Mouse (Mus musculus): ENCODE results near the gene Tmem179. TPM values are rescaled to one million over a fixed set of nuclear protein-coding genes. Genes with fewer than 3 reads are reported as not detected.

Gene Tmem179
- not detected in 2 replicates for polyA plus RNA-seq (2012; ENCODE audit: insufficient read depth, insufficient read length, low replicate concordance, missing spikeins)

- Histone ChIP-seq H3K4me3 (ENCODE audit: insufficient read depth, low read depth, low read length) (no peak within 1 kb of the TSS), H3K4me1 (ENCODE audit: control insufficient read depth, insufficient read depth, low read length) (peaks cover 17% of the 10 kb centered on the region), H3K27ac (ENCODE audit: insufficient read depth, low read depth, low read length) (no peak within 1 kb of the TSS)
- TF ChIP-seq POLR2A (IDR thresholded peaks at IDR 0.05; ENCODE audit: insufficient read depth, low read depth, low read length) (no peak), CTCF (IDR thresholded peaks at IDR 0.05; ENCODE audit: insufficient read depth, low read depth, low read length) (no peak)
- 9% methylated on average over 14 of the region's 14 CpGs for WGBS
These were observed at the start of gene Tmem179 for GRCm38 (mm10) chr12:112516697-112517337. Gene Tmem179 (minus strand): TSS chr12:112516747.

DNA sequence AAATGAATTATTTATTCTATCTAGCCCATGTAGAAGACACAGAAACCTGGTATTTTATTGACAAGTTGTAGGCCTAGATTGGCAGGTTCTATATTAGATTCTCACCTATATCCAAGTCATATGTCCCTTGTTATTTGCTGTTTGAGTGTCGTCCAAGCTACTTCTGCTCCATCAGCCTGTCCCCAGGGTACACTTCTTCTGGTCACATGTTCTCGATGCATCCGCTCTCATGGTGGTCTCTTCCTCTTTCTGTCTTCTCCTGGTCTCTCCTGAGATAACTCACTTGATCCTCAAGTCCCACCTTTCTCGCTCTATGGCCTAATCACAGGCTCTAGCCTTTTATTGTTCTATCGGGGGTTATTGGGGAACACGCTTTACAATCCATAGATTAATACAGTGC lies 46.5 kb upstream of the Tmem179 start:
- no peak for TF ChIP-seq CTCF (IDR thresholded peaks at IDR 0.05; ENCODE audit: insufficient read depth, low read depth, low read length)
- no peak for TF ChIP-seq POLR2A (IDR thresholded peaks at IDR 0.05; ENCODE audit: insufficient read depth, low read depth, low read length)
- 94% methylated on average over 6 of the region's 6 CpGs for WGBS
- no peak overlapping the region for H3K4me3 ChIP-seq (ENCODE audit: insufficient read depth, low read depth, low read length)
- no peak overlapping the region for H3K27ac ChIP-seq (ENCODE audit: insufficient read depth, low read depth, low read length)
- H3K4me1 ChIP-seq (ENCODE audit: control insufficient read depth, insufficient read depth, low read length): peaks cover 16% of the 10 kb centered on the region

GRCm38 (mm10) chr12:112562462-112562861 lies 45.9 kb upstream of the Tmem179 start:
- H3K4me3 ChIP-seq (ENCODE audit: insufficient read depth, low read depth, low read length): no peak overlapping the region
- WGBS: 85% methylated on average over 5 of the region's 5 CpGs
- H3K4me1 ChIP-seq (ENCODE audit: control insufficient read depth, insufficient read depth, low read length): peaks cover 16% of the 10 kb centered on the region
- no peak overlapping the region for H3K27ac ChIP-seq (ENCODE audit: insufficient read depth, low read depth, low read length)
- TF ChIP-seq POLR2A (IDR thresholded peaks at IDR 0.05; ENCODE audit: insufficient read depth, low read depth, low read length) (no peak), CTCF (IDR thresholded peaks at IDR 0.05; ENCODE audit: insufficient read depth, low read depth, low read length) (no peak)

- no peak overlapping the region for H3K27ac ChIP-seq (ENCODE audit: insufficient read depth, low read depth, low read length)
- H3K4me3 ChIP-seq (ENCODE audit: insufficient read depth, low read depth, low read length): no peak overlapping the region
- no peak for TF ChIP-seq POLR2A (IDR thresholded peaks at IDR 0.05; ENCODE audit: insufficient read depth, low read depth, low read length)
- TF ChIP-seq CTCF (IDR thresholded peaks at IDR 0.05; ENCODE audit: insufficient read depth, low read depth, low read length): no peak
- 46% methylated on average over 3 of the region's 3 CpGs for WGBS
- peaks cover 18% of the 10 kb centered on the region for H3K4me1 ChIP-seq (ENCODE audit: control insufficient read depth, insufficient read depth, low read length)
These were observed 44.6 kb upstream of the Tmem179 start for GRCm38 (mm10) chr12:112561163-112561562.

GRCm38 (mm10) chr12:112560176-112560797 lies 43.7 kb upstream of the Tmem179 start:
- TF ChIP-seq CTCF (IDR thresholded peaks at IDR 0.05; ENCODE audit: insufficient read depth, low read depth, low read length): no peak
- TF ChIP-seq POLR2A (IDR thresholded peaks at IDR 0.05; ENCODE audit: insufficient read depth, low read depth, low read length): no peak
- no peak overlapping the region for H3K27ac ChIP-seq (ENCODE audit: insufficient read depth, low read depth, low read length)

DNA sequence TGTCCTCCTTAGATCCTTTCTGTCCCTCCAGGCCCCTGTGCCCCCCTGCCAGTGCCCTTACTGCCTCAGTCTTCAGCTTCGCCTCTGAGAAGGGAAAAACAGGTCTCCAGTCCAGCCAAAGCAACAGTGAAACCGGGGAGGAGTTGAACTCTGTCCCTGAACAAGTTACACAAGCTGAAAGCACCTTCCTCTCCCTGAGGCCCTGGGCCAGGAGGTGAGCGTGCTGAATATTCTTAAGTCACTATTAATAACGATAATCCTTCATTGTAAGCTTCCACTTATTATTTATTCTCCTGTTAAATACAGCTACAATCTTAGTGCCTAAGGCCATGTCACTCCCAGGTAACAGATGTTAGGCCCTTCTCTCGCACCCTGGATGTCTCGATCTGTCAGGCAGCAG lies 43.1 kb upstream of the Tmem179 start:
- Histone ChIP-seq H3K27ac (ENCODE audit: insufficient read depth, low read depth, low read length) (no peak overlapping the region), H3K4me1 (ENCODE audit: control insufficient read depth, insufficient read depth, low read length) (peaks cover 26% of the 10 kb centered on the region), H3K4me3 (ENCODE audit: insufficient read depth, low read depth, low read length) (no peak overlapping the region)
- 80% methylated on average over 6 of the region's 6 CpGs for WGBS
- TF ChIP-seq POLR2A (IDR thresholded peaks at IDR 0.05; ENCODE audit: insufficient read depth, low read depth, low read length) (no peak), CTCF (IDR thresholded peaks at IDR 0.05; ENCODE audit: insufficient read depth, low read depth, low read length) (no peak)

More at GRCm38 (mm10) chr12:112560176-112560797, 43.7 kb upstream of the Tmem179 start:
- no peak overlapping the region for H3K4me3 ChIP-seq (ENCODE audit: insufficient read depth, low read depth, low read length)
- 61% methylated on average over 5 of the region's 5 CpGs for WGBS
- peaks cover 21% of the 10 kb centered on the region for H3K4me1 ChIP-seq (ENCODE audit: control insufficient read depth, insufficient read depth, low read length)

GRCm38 (mm10) chr12:112559231-112559630 lies 42.7 kb upstream of the Tmem179 start:
- 65% methylated on average over 3 of the region's 3 CpGs for WGBS
- no peak for TF ChIP-seq CTCF (IDR thresholded peaks at IDR 0.05; ENCODE audit: insufficient read depth, low read depth, low read length)
- no peak for TF ChIP-seq POLR2A (IDR thresholded peaks at IDR 0.05; ENCODE audit: insufficient read depth, low read depth, low read length)
- H3K4me1 ChIP-seq (ENCODE audit: control insufficient read depth, insufficient read depth, low read length): peaks cover 26% of the 10 kb centered on the region
- no peak overlapping the region for H3K27ac ChIP-seq (ENCODE audit: insufficient read depth, low read depth, low read length)
- H3K4me3 ChIP-seq (ENCODE audit: insufficient read depth, low read depth, low read length): no peak overlapping the region

GRCm38 (mm10) chr12:112557219-112557618 lies 40.7 kb upstream of the Tmem179 start:
- Histone ChIP-seq H3K4me3 (ENCODE audit: insufficient read depth, low read depth, low read length) (no peak overlapping the region), H3K4me1 (ENCODE audit: control insufficient read depth, insufficient read depth, low read length) (peaks cover 35% of the 10 kb centered on the region), H3K27ac (ENCODE audit: insufficient read depth, low read depth, low read length) (no peak overlapping the region)
- 82% methylated on average over 5 of the region's 5 CpGs for whole genome bisulfite sequencing
- no peak for TF ChIP-seq CTCF (IDR thresholded peaks at IDR 0.05; ENCODE audit: insufficient read depth, low read depth, low read length)
- TF ChIP-seq POLR2A (IDR thresholded peaks at IDR 0.05; ENCODE audit: insufficient read depth, low read depth, low read length): no peak

- TF ChIP-seq POLR2A (IDR thresholded peaks at IDR 0.05; ENCODE audit: insufficient read depth, low read depth, low read length): no peak
- no peak for TF ChIP-seq CTCF (IDR thresholded peaks at IDR 0.05; ENCODE audit: insufficient read depth, low read depth, low read length)
- WGBS: 79% methylated on average over 9 of the region's 9 CpGs
- Histone ChIP-seq H3K4me3 (ENCODE audit: insufficient read depth, low read depth, low read length) (no peak overlapping the region), H3K27ac (ENCODE audit: insufficient read depth, low read depth, low read length) (no peak overlapping the region), H3K4me1 (ENCODE audit: control insufficient read depth, insufficient read depth, low read length) (peaks cover 37% of the 10 kb centered on the region)
These were observed 40.0 kb upstream of the Tmem179 start for GRCm38 (mm10) chr12:112556531-112557060.

All from olfactory bulb, adult 2 months (tissue).